Mouse (Mus musculus): ENCODE results near the gene Cdh12. TPM values are rescaled to one million over a fixed set of nuclear protein-coding genes. Genes with fewer than 3 reads are reported as not detected.
A peak's percentile ranks its signal among the peaks of the same experiment; 100 is the strongest.

Gene Cdh12
- total and polyA plus RNA-seq, 3 experiments = 0.13 to 0.16 TPM; not detected in 1

- Histone ChIP-seq H3K4me3 (replicated peaks in 1 of 3; ENCODE audit: low read depth in 2 of 3, low read length in 2 of 3, poor library complexity in 1 of 3) (no peak overlapping the region), H3K4me1 (ENCODE audit: control insufficient read depth in 1 of 2, insufficient read depth in 2 of 2) (peaks cover 3 to 18% of the 10 kb centered on the region in 2 experiments; a peak in 3 of 4 replicates), H3K27me3 (replicated peaks) (no peaks in the 10 kb centered on the region), H3K9ac (ENCODE audit: insufficient read depth, low read depth) (no peak overlapping the region), H3K79me2 (replicated peaks; ENCODE audit: control insufficient read depth, extremely low read depth, insufficient read depth, poor library complexity, severe bottlenecking) (no peaks in the 10 kb centered on the region), H3K4me2 (ENCODE audit: insufficient read depth, low read depth, poor library complexity, severe bottlenecking) (no peak overlapping the region), H3K36me3 (replicated peaks in 1 of 2; ENCODE audit: control insufficient read depth in 1 of 2, insufficient read depth in 1 of 2, low read length in 1 of 2) (no peaks in the 10 kb centered on the region), H3K27ac (ENCODE audit: insufficient read depth, low read depth) (no peak overlapping the region), H3K9me3 (replicated peaks; ENCODE audit: low read length) (no peaks in the 10 kb centered on the region)
- in situ Hi-C loops (cut with MboI; ENCODE audit: low pct_ligation_motif_present, low pct_unique_long_range_greater_than_20kb, low sequenced_read_pairs) (no loop called here), dilution Hi-C loops (cut with MboI; ENCODE audit: extremely low pct_ligation_motif_present, extremely low pct_unique_long_range_greater_than_20kb, low sequenced_read_pairs) (no loop called here)
- no peak for TF ChIP-seq ZKSCAN1 (IDR thresholded peaks at IDR 0.05; ENCODE audit: borderline replicate concordance, low read depth, low read length)
- TF ChIP-seq MAFK (IDR thresholded peaks at IDR 0.05; ENCODE audit: insufficient replicate concordance, low read length) = peak; percentile 88
- no peak for TF ChIP-seq POLR2A (IDR thresholded peaks at IDR 0.05; ENCODE audit: low read depth, low read length)
- TF ChIP-seq JUN (IDR thresholded peaks at IDR 0.05; ENCODE audit: insufficient read depth, low read depth, low read length) = peak; percentile 47; the same call in 1 of the 2 replicates
- TF ChIP-seq CHD1 (IDR thresholded peaks at IDR 0.05; ENCODE audit: low read depth, low read length) = no peak
- peak; percentile 83 for TF ChIP-seq JUND (conservative IDR thresholded peaks at IDR 0.05; ENCODE audit: low read depth, low read length)
- peak; percentile 88 for TF ChIP-seq IRF4 (IDR thresholded peaks at IDR 0.05; ENCODE audit: low read depth, low read length)
- TF ChIP-seq RCOR1 (conservative IDR thresholded peaks at IDR 0.05; ENCODE audit: low read depth, low read length) = no peak; the same call in 1 of the 2 replicates
- no peak for TF ChIP-seq MXI1 (IDR thresholded peaks at IDR 0.05; ENCODE audit: low read depth, low read length)
- TF ChIP-seq MEF2A (IDR thresholded peaks at IDR 0.05; ENCODE audit: borderline replicate concordance, low read depth, low read length) = peak; percentile 95
- TF ChIP-seq USF1 (IDR thresholded peaks at IDR 0.05; ENCODE audit: low read depth, low read length) = no peak
- peak; percentile 96 for TF ChIP-seq EP300 (IDR thresholded peaks at IDR 0.05; ENCODE audit: low read length)
- no peak for TF ChIP-seq ZNF384 (IDR thresholded peaks at IDR 0.05; ENCODE audit: low read depth, low read length)
- TF ChIP-seq CTCF (conservative IDR thresholded peaks at IDR 0.05 in 1 of 2, IDR thresholded peaks at IDR 0.05 in 1 of 2; ENCODE audit: low read depth in 2 of 2, low read length in 2 of 2) = no peak
- TF ChIP-seq KAT2A (IDR thresholded peaks at IDR 0.05; ENCODE audit: insufficient replicate concordance, low read length) = 0 out of 2 replicates have a peak, but pooled peaks have one; percentile 58
- peak; percentile 71 for TF ChIP-seq BHLHE40 (IDR thresholded peaks at IDR 0.05; ENCODE audit: low read depth, low read length)
- TF ChIP-seq CHD2 (IDR thresholded peaks at IDR 0.05; ENCODE audit: low read length) = peak; percentile 51; the same call in 1 of the 2 replicates
- no peak for TF ChIP-seq ZC3H11A (IDR thresholded peaks at IDR 0.05; ENCODE audit: low read depth, low read length)
- no peak for TF ChIP-seq GABPA (IDR thresholded peaks at IDR 0.05; ENCODE audit: insufficient replicate concordance, low read depth, low read length)
- no peak for TF ChIP-seq POLR2AphosphoS2 (IDR thresholded peaks at IDR 0.05; ENCODE audit: low read depth, low read length)
- no peak for TF ChIP-seq ELF1 (IDR thresholded peaks at IDR 0.05; ENCODE audit: low read depth, low read length)
- TF ChIP-seq UBTF (IDR thresholded peaks at IDR 0.05; ENCODE audit: low read depth, low read length) = no peak
- TF ChIP-seq NELFE (IDR thresholded peaks at IDR 0.05; ENCODE audit: low read depth, low read length) = no peak
- TF ChIP-seq USF2 (conservative IDR thresholded peaks at IDR 0.05; ENCODE audit: low read depth, low read length) = no peak
- no peak; the same call in 1 of the 2 replicates for TF ChIP-seq RAD21 (IDR thresholded peaks at IDR 0.05; ENCODE audit: low read depth, low read length)
- TF ChIP-seq MYC (IDR thresholded peaks at IDR 0.05; ENCODE audit: low read depth, low read length) = no peak
- TF ChIP-seq TBP (conservative IDR thresholded peaks at IDR 0.05; ENCODE audit: low read depth, low read length) = no peak
- no peak for TF ChIP-seq ZMIZ1 (IDR thresholded peaks at IDR 0.05; ENCODE audit: low read depth, low read length)
- no peak for TF ChIP-seq MAZ (IDR thresholded peaks at IDR 0.05; ENCODE audit: low read depth, low read length)
- TF ChIP-seq TCF12 (IDR thresholded peaks at IDR 0.05; ENCODE audit: low read depth, low read length) = peak; percentile 46; the same call in 1 of the 2 replicates
- TF ChIP-seq ETS1 (conservative IDR thresholded peaks at IDR 0.05; ENCODE audit: low read depth, low read length) = peak; percentile 84
- no peak for TF ChIP-seq PAX5 (IDR thresholded peaks at IDR 0.05; ENCODE audit: low read length)
- TF ChIP-seq E2F4 (IDR thresholded peaks at IDR 0.05; ENCODE audit: insufficient replicate concordance, low read depth, low read length) = no peak
- TF ChIP-seq MAX (IDR thresholded peaks at IDR 0.05; ENCODE audit: low read length) = 0 out of 2 replicates have a peak, but pooled peaks have one; percentile 26
- TF ChIP-seq SIN3A (IDR thresholded peaks at IDR 0.05; ENCODE audit: low read length) = peak; percentile 47; the same call in 1 of the 2 replicates
- TF ChIP-seq SMC3 (IDR thresholded peaks at IDR 0.05; ENCODE audit: low read depth, low read length) = no peak
- TF ChIP-seq NRF1 (IDR thresholded peaks at IDR 0.05; ENCODE audit: low read depth, low read length) = no peak
- TF ChIP-seq HCFC1 (IDR thresholded peaks at IDR 0.05; ENCODE audit: low read depth, low read length) = no peak
- DNase-seq (ENCODE audit: extremely low read depth) = peak; percentile 97
Measured at GRCm38 (mm10) chr15:21544786-21545185, 1095.7 kb downstream of the Cdh12 start.
